Mouse (Mus musculus): ENCODE data around the gene Fat2. TPM values are rescaled to one million over a fixed set of nuclear protein-coding genes. Genes with fewer than 3 reads are reported as not detected.
A peak's percentile ranks its signal among the peaks of the same experiment; 100 is the strongest.

The Fat2 gene
- total RNA-seq, 2 experiments from 2014 or later: 0.25 to 0.27 TPM

- peak; percentile 48 to 84 for DNase-seq (ENCODE audit: low spot score in 2 of 2)
These were observed 85.8 kb downstream of the Fat2 start for GRCm38 (mm10) chr11:55250527-55250926.

GRCm38 (mm10) chr11:55240556-55240955 is 95.8 kb downstream of the Fat2 start:
- peak; percentile 75 to 90 for DNase-seq (ENCODE audit: low spot score in 2 of 2)

GRCm38 (mm10) chr11:55239496-55239895 is 96.9 kb downstream of the Fat2 start:
- no peak for DNase-seq (ENCODE audit: low spot score in 2 of 2)

- no peak for DNase-seq (ENCODE audit: low spot score in 2 of 2)
These were observed 99.5 kb downstream of the Fat2 start for GRCm38 (mm10) chr11:55236815-55237214.

- DNase-seq (ENCODE audit: low spot score in 2 of 2): no peak
These were observed 101.6 kb downstream of the Fat2 start for GRCm38 (mm10) chr11:55234791-55235190.

GRCm38 (mm10) chr11:55234288-55234687 is 102.1 kb downstream of the Fat2 start:
- no peak for DNase-seq (ENCODE audit: low spot score in 2 of 2)

- DNase-seq (ENCODE audit: low spot score in 2 of 2): no peak
These were observed 105.3 kb downstream of the Fat2 start for GRCm38 (mm10) chr11:55231034-55231433.

- DNase-seq (ENCODE audit: low spot score in 2 of 2): no peak
These were observed 115.1 kb downstream of the Fat2 start for GRCm38 (mm10) chr11:55221306-55221705.

- no peak for DNase-seq (ENCODE audit: low spot score in 2 of 2)
These were observed 117.9 kb downstream of the Fat2 start for GRCm38 (mm10) chr11:55218473-55218872.

- DNase-seq (ENCODE audit: low spot score in 2 of 2): no peak
These were observed 118.5 kb downstream of the Fat2 start for GRCm38 (mm10) chr11:55217880-55218279.

- no peak for DNase-seq (ENCODE audit: low spot score in 2 of 2)
These were observed 118.9 kb downstream of the Fat2 start for GRCm38 (mm10) chr11:55217418-55217817.

- DNase-seq (ENCODE audit: low spot score in 2 of 2): peak in 1 of 2 experiments; percentile 57
These were observed 119.5 kb downstream of the Fat2 start for GRCm38 (mm10) chr11:55216830-55217229.

GRCm38 (mm10) chr11:55216061-55216460 is 120.3 kb downstream of the Fat2 start:
- DNase-seq (ENCODE audit: low spot score in 2 of 2): no peak

GRCm38 (mm10) chr11:55214978-55215377 is 121.4 kb downstream of the Fat2 start:
- DNase-seq (ENCODE audit: low spot score in 2 of 2): no peak

GRCm38 (mm10) chr11:55214161-55214560 is 122.2 kb downstream of the Fat2 start:
- no peak for DNase-seq (ENCODE audit: low spot score in 2 of 2)

- no peak for DNase-seq (ENCODE audit: low spot score in 2 of 2)
These were observed 122.8 kb downstream of the Fat2 start for GRCm38 (mm10) chr11:55213518-55213917.

- no peak for DNase-seq (ENCODE audit: low spot score in 2 of 2)
These were observed 126.6 kb downstream of the Fat2 start for GRCm38 (mm10) chr11:55209626-55210353.

- no peak for DNase-seq (ENCODE audit: low spot score in 2 of 2)
These were observed 127.3 kb downstream of the Fat2 start for GRCm38 (mm10) chr11:55209032-55209431.

GRCm38 (mm10) chr11:55208001-55208690 is 128.2 kb downstream of the Fat2 start:
- no peak for DNase-seq (ENCODE audit: low spot score in 2 of 2)

- no peak for DNase-seq (ENCODE audit: low spot score in 2 of 2)
These were observed 131.8 kb downstream of the Fat2 start for GRCm38 (mm10) chr11:55204602-55205001.

- DNase-seq (ENCODE audit: low spot score in 2 of 2): peak; percentile 91 to 96
These were observed 132.2 kb downstream of the Fat2 start, which contains the start of gene Slc36a1 for GRCm38 (mm10) chr11:55204159-55204596. Slc36a1 (plus strand) TSS chr11:55204350.
